Mouse (Mus musculus): ENCODE measurements around the gene Hdac4.

The Hdac4 gene

GRCm38 (mm10) chr1:92179070-92179469, 16.4 kb downstream of the Hdac4 start:
- CTCF ChIA-PET: interaction anchor here (0.7 kb wide), 1 partner anchor 1205 kb away, joined by 3 read pairs; no protein-coding TSS in a partner anchor

- CTCF ChIA-PET: interaction anchor here (0.7 kb wide), 1 partner anchor 1206 kb away, joined by 3 read pairs; no protein-coding TSS in a partner anchor
Observed at GRCm38 (mm10) chr1:92178021-92178895, 17.2 kb downstream of the Hdac4 start.

GRCm38 (mm10) chr1:92177599-92177998, 17.9 kb downstream of the Hdac4 start:
- CTCF ChIA-PET: no interaction called here

- CTCF ChIA-PET: no interaction called here
Observed at GRCm38 (mm10) chr1:92177196-92177595, 18.3 kb downstream of the Hdac4 start.

DNA sequence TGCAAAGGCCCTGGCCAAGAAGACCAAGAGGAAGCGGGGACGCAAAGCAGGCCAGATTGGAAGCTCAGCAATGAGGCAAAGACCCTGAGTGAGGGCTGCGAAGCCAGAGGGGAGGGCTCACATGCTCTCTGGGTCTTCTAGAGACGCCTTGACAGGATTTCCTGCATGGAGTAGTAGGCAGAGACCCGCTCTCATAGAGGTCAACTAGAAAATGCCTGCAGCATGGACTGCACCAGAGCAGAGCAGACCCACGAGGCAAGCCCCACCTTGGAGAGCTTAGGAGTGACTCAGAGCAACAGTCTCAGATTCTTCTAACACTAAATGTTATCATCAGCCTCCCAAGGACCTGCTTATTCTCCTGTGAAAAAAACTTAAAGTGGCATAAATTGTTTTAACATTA, 20.2 kb downstream of the Hdac4 start:
- CTCF ChIA-PET: no interaction called here

DNA sequence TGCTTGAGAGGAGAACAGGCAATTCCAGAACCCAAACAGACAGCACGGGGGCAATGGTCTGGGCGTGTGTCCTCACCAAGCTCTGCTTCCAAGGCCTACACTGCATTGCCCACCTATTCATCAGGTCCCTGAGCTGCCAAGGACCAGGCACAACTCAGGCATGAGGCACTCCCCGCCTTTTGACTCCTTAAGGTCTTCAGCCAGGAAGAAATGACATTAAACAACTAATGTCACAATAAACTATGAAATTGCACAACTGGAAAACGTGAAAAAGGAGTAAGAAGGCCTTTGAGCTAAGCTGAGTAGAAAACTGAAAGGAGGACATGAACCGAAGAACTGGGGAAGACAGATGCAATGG, 20.6 kb downstream of the Hdac4 start:
- CTCF ChIA-PET: no interaction called here

GRCm38 (mm10) chr1:92174251-92174897, 21.1 kb downstream of the Hdac4 start:
- CTCF ChIA-PET: no interaction called here

GRCm38 (mm10) chr1:92170616-92171235, 24.8 kb downstream of the Hdac4 start:
- CTCF ChIA-PET: no interaction called here

DNA sequence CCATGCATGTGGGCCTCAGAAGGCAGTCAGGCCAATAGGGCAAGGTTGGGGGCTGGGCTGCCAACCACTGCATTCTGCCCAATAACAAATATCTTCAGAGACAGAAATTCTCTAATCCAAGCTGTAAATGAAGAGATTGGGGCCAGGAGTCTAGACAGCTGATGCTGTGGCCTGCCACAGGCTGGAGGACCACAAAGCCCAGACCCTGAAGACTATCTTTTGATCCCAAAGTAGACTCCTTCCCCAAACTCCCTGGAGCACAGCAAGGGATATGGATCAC, 25.8 kb downstream of the Hdac4 start:
- CTCF ChIA-PET: no interaction called here

GRCm38 (mm10) chr1:92168900-92169775, 26.4 kb downstream of the Hdac4 start:
- CTCF ChIA-PET: no interaction called here

DNA sequence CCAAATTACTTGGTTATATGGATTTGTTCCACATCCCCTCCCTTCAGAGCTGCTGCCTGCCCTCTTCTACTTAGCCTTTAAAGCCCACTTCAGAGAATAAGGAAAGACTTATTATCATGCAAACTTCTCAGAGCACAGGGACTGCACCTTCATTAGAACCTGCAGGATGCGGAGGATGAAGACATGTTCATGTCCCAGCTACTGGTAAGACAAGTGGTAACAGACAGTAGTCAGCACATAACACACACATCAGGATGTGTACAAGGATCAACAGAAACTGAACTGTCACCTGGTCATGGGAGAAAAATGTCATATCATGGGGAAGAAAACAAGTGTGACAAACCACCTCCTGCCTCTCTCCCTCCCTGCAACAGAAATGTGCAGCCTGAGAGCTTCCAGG, 31.6 kb downstream of the Hdac4 start:
- CTCF ChIA-PET: no interaction called here

DNA sequence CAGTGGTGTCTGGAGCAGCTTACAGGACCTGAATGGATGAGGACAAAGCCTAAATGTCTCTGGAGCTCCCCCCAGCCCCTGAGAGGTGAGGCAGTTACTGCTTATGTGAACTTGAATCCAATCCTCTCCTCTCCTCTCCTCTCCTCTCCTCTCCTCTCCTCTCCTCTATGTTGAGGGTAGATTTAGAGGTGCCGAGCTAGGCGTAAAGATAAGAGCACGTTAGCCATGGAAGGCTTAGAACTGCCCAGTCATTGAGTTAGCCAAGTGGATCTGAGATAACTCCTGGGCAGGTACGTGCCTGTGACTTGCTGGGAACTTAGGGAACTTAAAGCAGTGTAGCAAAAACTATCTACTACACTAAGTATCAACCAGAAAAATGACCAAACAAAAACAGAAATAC, 35.7 kb downstream of the Hdac4 start:
- CTCF ChIA-PET: no interaction called here

- CTCF ChIA-PET: no interaction called here
Observed at GRCm38 (mm10) chr1:92150201-92150600, 45.3 kb downstream of the Hdac4 start.

GRCm38 (mm10) chr1:92148527-92148926, 47.0 kb downstream of the Hdac4 start:
- CTCF ChIA-PET: no interaction called here

- CTCF ChIA-PET: no interaction called here
Observed at GRCm38 (mm10) chr1:92144868-92145534, 50.5 kb downstream of the Hdac4 start.

DNA sequence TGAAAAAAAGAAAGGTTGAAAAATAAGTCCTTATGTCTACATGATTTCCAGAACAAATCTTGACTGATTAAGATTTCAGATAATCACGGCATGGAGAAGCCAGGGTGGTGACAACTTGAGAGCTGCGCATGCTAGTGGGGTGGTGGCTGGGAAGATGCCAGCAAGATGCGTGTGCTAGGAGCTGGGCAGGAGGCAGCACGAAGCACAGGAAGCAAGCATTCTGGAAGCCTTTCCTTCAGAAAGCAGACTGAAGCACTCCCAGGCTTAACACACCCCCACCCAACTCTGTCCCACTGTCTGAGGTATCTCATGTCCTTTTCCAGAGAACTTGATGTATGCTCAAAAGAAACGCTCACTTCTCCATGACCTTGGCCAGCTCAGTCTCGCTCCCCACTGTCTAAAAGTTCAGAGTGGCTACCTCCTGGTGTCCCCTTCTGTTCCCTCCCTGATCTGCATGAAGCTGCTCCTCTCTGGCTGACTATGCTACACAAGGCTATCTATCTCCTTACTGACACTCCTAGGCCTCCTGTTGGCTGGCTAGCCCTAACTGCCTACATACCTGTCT, 52.1 kb downstream of the Hdac4 start:
- CTCF ChIA-PET: interaction anchor here (0.6 kb wide), 2 partner anchors 63 to 82 kb away, joined by 3 read pairs; no protein-coding TSS in a partner anchor

DNA sequence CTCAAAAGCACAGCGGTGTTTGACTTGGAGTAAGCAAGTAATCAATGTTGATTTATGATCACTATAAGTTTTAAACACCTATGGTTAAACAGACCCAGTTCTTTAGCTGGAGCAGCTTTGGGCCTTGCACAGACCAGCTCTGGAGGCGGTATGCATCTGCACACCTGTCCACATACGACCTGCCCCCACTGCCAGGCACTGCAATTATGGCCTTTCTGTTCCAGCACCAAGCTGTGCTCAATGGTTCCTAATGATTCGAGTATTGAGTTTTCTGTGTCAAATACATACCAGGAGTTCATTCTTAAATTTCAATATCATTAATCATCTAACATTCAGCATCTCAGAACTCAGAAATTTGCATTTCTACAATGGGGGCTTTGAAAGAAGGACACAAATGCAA, 52.7 kb downstream of the Hdac4 start:
- CTCF ChIA-PET: interaction anchor here (0.6 kb wide), 1 partner anchor 64 kb away, joined by 3 read pairs; no protein-coding TSS in a partner anchor

DNA sequence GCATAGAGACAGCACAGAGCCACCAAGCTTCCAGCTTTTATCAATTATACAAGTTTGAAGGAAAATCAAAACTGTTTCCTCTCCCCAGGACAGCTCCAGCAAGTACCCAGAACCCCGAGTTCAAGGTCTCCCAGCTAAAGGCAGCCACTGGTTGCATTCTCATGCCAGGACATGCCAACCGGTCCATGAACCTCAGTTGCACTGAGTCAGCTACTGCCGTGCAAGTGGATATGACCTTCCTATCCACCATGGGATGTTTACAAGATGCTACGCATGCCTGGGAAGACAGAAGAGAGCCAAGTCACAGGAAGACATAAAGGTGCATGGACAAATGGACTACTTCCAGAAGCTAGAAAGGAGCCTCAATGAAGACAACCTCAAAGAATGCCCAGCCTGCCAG, 56.5 kb downstream of the Hdac4 start:
- CTCF ChIA-PET: no interaction called here

- CTCF ChIA-PET: no interaction called here
Observed at GRCm38 (mm10) chr1:92137136-92137848, 58.2 kb downstream of the Hdac4 start.

- CTCF ChIA-PET: no interaction called here
Observed at GRCm38 (mm10) chr1:92136362-92136761, 59.1 kb downstream of the Hdac4 start.

- CTCF ChIA-PET: no interaction called here
Observed at GRCm38 (mm10) chr1:92132181-92132580, 63.3 kb downstream of the Hdac4 start.

All from spleen, embryonic (tissue).